Mouse (Mus musculus) urinary bladder, adult 2 months (tissue): ENCODE measurements at regions not wholly inside any gene's neighbourhood (a gene's known extent, or its start where the extent isn't known, plus 50 kb on each side); places are given as distances from the start of the nearest gene placed in this dataset.
"Not testable (repeated sequence)": the region's sequence is repeated elsewhere in the genome, so short reads cannot be mapped to it uniquely, and the experiment has no call there.

Experiments used
- DNase-seq: peaks from one replicate; pipeline ENCODE4 v3.0.0; 2022; ENCODE audit warnings: low spot score

- DNase-seq, result no peak
These were observed 243.9 kb downstream of the Gadd45g start for GRCm38 (mm10) chr13:52090365-52090764.

- DNase-seq, result no peak
These were observed 248.3 kb downstream of the Gadd45g start for GRCm38 (mm10) chr13:52094785-52095184.

- DNase-seq, result no peak
These were observed 250.0 kb downstream of the Gadd45g start for GRCm38 (mm10) chr13:52096506-52096905.

- no peak for DNase-seq
These were observed 259.6 kb downstream of the Gadd45g start for GRCm38 (mm10) chr13:52105989-52106642.

- DNase-seq, result no peak
These were observed 262.0 kb downstream of the Gadd45g start for GRCm38 (mm10) chr13:52108349-52108921.

GRCm38 (mm10) chr13:52109039-52109759 lies 262.7 kb downstream of the Gadd45g start:
- DNase-seq, result no peak

- no peak for DNase-seq
These were observed 264.3 kb downstream of the Gadd45g start for GRCm38 (mm10) chr13:52110750-52111149.

GRCm38 (mm10) chr13:52113549-52113948 lies 267.1 kb downstream of the Gadd45g start:
- no peak for DNase-seq

- DNase-seq, result no peak
These were observed 268.0 kb downstream of the Gadd45g start for GRCm38 (mm10) chr13:52114431-52114830.

- DNase-seq, result no peak
These were observed 268.5 kb downstream of the Gadd45g start for GRCm38 (mm10) chr13:52114962-52115361.

- no peak for DNase-seq
These were observed 269.8 kb downstream of the Gadd45g start for GRCm38 (mm10) chr13:52116241-52116640.

- DNase-seq, result no peak
These were observed 270.3 kb downstream of the Gadd45g start for GRCm38 (mm10) chr13:52116756-52117155.

- no peak for DNase-seq
These were observed 274.3 kb downstream of the Gadd45g start for GRCm38 (mm10) chr13:52120795-52121194.

GRCm38 (mm10) chr13:52125037-52125436 lies 278.6 kb downstream of the Gadd45g start:
- DNase-seq, result no peak

GRCm38 (mm10) chr13:52127751-52128150 lies 281.3 kb downstream of the Gadd45g start:
- no peak for DNase-seq

GRCm38 (mm10) chr13:52129466-52129865 lies 283.0 kb downstream of the Gadd45g start:
- DNase-seq, result no peak

- DNase-seq, result no peak
These were observed 286.7 kb downstream of the Gadd45g start for GRCm38 (mm10) chr13:52133202-52133601.

- no peak for DNase-seq
These were observed 292.0 kb downstream of the Gadd45g start for GRCm38 (mm10) chr13:52138331-52138945.

GRCm38 (mm10) chr13:52139140-52139809 lies 292.8 kb downstream of the Gadd45g start:
- DNase-seq, result no peak

GRCm38 (mm10) chr13:52140221-52140620 lies 293.7 kb downstream of the Gadd45g start:
- no peak for DNase-seq

- not testable (repeated sequence) for DNase-seq
These were observed 297.6 kb downstream of the Gadd45g start for GRCm38 (mm10) chr13:52144066-52144465.

- no peak for DNase-seq
These were observed 299.4 kb downstream of the Gadd45g start for GRCm38 (mm10) chr13:52145926-52146325.
